19 mouse cellular contexts compared by ENCODE assay signal in genomic region chr2:62923803-62924202, GRCm38 (mm10).
DNase-seq lines count a peak whose midpoint lies in the region; TF ChIP-seq lines count a peak whose summit lies in the region.
"Had no signal": no experiment of that assay in that cellular context is flagged by ENCODE, and none has a peak within 500 bp of the region (broad histone marks: within the 10 kb centered on the region; RNA-seq: fewer than 3 reads in every experiment).

No protein-coding gene starts in this region.

- intact Hi-C loops in left cerebral cortex, adult 2 months (cut with DNase I): loop anchor here (10.0 kb wide), 1 partner anchor 531 kb away; no protein-coding TSS in a partner anchor
- intact Hi-C loops in left cerebral cortex, postnatal 4 days (cut with DNase I): no loop called here
- intact Hi-C loops in gastrocnemius, adult 2 months (cut with DNase I): no loop called here

- peak overlapping the region; percentile 16; the same call in 1 of the 2 replicates for H3K27ac ChIP-seq in left cerebral cortex, adult 2 months
- peak overlapping the region; percentile 40; the same call in 1 of the 2 replicates for H3K27ac ChIP-seq in cortical plate, adult 2 months (ENCODE audit: insufficient read depth, low read length)
- no peak overlapping the region for H3K27ac ChIP-seq in gastrocnemius, adult 2 months
- H3K27ac ChIP-seq: embryonic facial prominence, embryonic 10.5 days; forebrain, embryonic 13.5 days; heart, embryonic 13.5 days; hindbrain, embryonic 12.5 days had no signal

- no peak for TF ChIP-seq POLR2A in cortical plate, adult 2 months (IDR thresholded peaks at IDR 0.05; ENCODE audit: extremely low read depth, insufficient read depth, low read length)

- H3K4me1 ChIP-seq in cortical plate, adult 2 months (ENCODE audit: control insufficient read depth, insufficient read depth, low read length): peaks cover 2% of the 10 kb centered on the region
- H3K4me1 ChIP-seq: embryonic facial prominence, embryonic 10.5 days; forebrain, embryonic 13.5 days; heart, embryonic 13.5 days; hindbrain, embryonic 12.5 days had no signal

- no peak for TF ChIP-seq CTCF in left cerebral cortex, adult 2 months (IDR thresholded peaks at IDR 0.05)
- no peak for TF ChIP-seq CTCF in cortical plate, adult 2 months (IDR thresholded peaks at IDR 0.05; ENCODE audit: extremely low read depth, insufficient read depth, low read length)
- no peak for TF ChIP-seq CTCF in gastrocnemius, adult 2 months (IDR thresholded peaks at IDR 0.05)

- H3K4me3 ChIP-seq in left cerebral cortex, adult 2 months: no peak overlapping the region
- H3K4me3 ChIP-seq in cortical plate, adult 2 months (ENCODE audit: insufficient read depth, low read length): no peak overlapping the region
- H3K4me3 ChIP-seq in gastrocnemius, adult 2 months: no peak overlapping the region
- H3K4me3 ChIP-seq: embryonic facial prominence, embryonic 10.5 days; forebrain, embryonic 13.5 days; heart, embryonic 13.5 days; hindbrain, embryonic 12.5 days had no signal

- DNase-seq in frontal cortex, adult 2 months (ENCODE audit: extremely low spot score in 1 of 2, low spot score in 1 of 2): peak; percentile 28 to 57
- DNase-seq in frontal cortex, postnatal 25 days (ENCODE audit: low spot score in 2 of 2): no peak
- no peak for DNase-seq in left cerebral cortex, adult 2 months (ENCODE audit: extremely low spot score in 1 of 2, low spot score in 2 of 2)
- DNase-seq in left cerebral cortex, postnatal 4 days: no peak
- DNase-seq in telencephalon, adult 2 months (ENCODE audit: low read depth, low spot score): peak; percentile 67
- no peak for DNase-seq in gastrocnemius, adult 2 months
- DNase-seq: adrenal gland, postnatal 10 days; cerebellum, adult 11-12 months; cerebellum, adult 9-10 months; cerebellum, postnatal 25 days; forebrain, postnatal 0 days; gastrocnemius, postnatal 36 days; heart, adult 11 months; heart, postnatal 4 days had no signal

Comparison
In these comparisons a context has a peak if more than half of its experiments do, and no peak if none do; other contexts are left out.
1. DNase-seq: peak in frontal cortex, adult 2 months (2 of 2) and telencephalon, adult 2 months (single experiment); none in frontal cortex, postnatal 25 days (0 of 2), left cerebral cortex, adult 2 months (0 of 2), left cerebral cortex, postnatal 4 days (single experiment) and gastrocnemius, adult 2 months (single experiment).